Mouse (Mus musculus) liver, embryonic 16.5 days (tissue): ENCODE results near the gene Rnf26. TPM values are rescaled to one million over a fixed set of nuclear protein-coding genes. Genes with fewer than 3 reads are reported as not detected.

Source experiments
- ATAC-seq: fragments of 200-750 bp; cut with Nextera tagmentation; 2 replicates; pipeline ENCODE4 v1.8.0; 2017; ENCODE audit warnings: low read depth, mild to moderate bottlenecking, moderate number of reproducible peaks, moderate library complexity
- H3K27ac ChIP-seq: fragments of 300-500 bp; sonication (generic); 2 replicates; pipeline ENCODE4 v1.5.1; 2014; ENCODE audit warnings: mild to moderate bottlenecking, low read length
- H3K27me3 ChIP-seq: fragments of 300-500 bp; sonication (generic); 2 replicates; pipeline ENCODE4 v1.6.1; 2014; ENCODE audit warnings: low read depth, low read length, mixed read lengths; ENCODE audit not compliant: control insufficient read depth, insufficient read depth
- H3K36me3 ChIP-seq: fragments of 300-500 bp; sonication (generic); 2 replicates; pipeline ENCODE4 v1.6.1; 2014; ENCODE audit warnings: mild to moderate bottlenecking; ENCODE audit not compliant: control insufficient read depth, insufficient read depth
- H3K4me1 ChIP-seq: fragments of 300-500 bp; sonication (generic); 2 replicates; pipeline ENCODE4 v1.6.1; 2014; ENCODE audit warnings: low read depth, low read length, mixed read lengths; ENCODE audit not compliant: control insufficient read depth
- H3K4me2 ChIP-seq: fragments of 300-500 bp; sonication (generic); 2 replicates; pipeline ENCODE4 v1.6.1; 2014; ENCODE audit warnings: low read depth, low read length, mixed read lengths
- H3K4me3 ChIP-seq: fragments of 300-500 bp; sonication (generic); 2 replicates; pipeline ENCODE4 v1.5.1; 2014; ENCODE audit warnings: low read depth, mild to moderate bottlenecking, low read length
- H3K9ac ChIP-seq: fragments of 300-500 bp; sonication (generic); 2 replicates; pipeline ENCODE4 v1.6.1; 2014; ENCODE audit warnings: low read depth, low read length
- H3K9me3 ChIP-seq: fragments of 300-500 bp; sonication (generic); replicated peaks from 2 replicates; pipeline ENCODE4 v1.6.1; 2016; ENCODE audit warnings: low read length; ENCODE audit not compliant: control insufficient read depth
- WGBS: fragments of 180-500 bp; shearing (Covaris S2); extraction: QIAGEN DNeasy Blood & Tissue Kit; methylation state at CpG from one replicate; pipeline ENCODE4 v1.1.7; 2014; ENCODE audit not compliant: insufficient replicate concordance; 5-methylcytosine and 5-hydroxymethylcytosine counted together
- polyA plus RNA-seq: library from polyadenylated mRNA; unstranded; fragments of >200 nt; fragmentation: Nextera tagmentation; extraction: Ambion mirVana; gene quantifications from 2 replicates; pipeline ENCODE4 v1.2.1, GENCODE M21; 2015

Gene Rnf26
- polyA plus RNA-seq, 1 experiment from 2014 or later = 32.3 TPM

GRCm38 (mm10) chr9:44067960-44068330, 45.4 kb downstream of the Rnf26 start:
- H3K27ac ChIP-seq = no peak overlapping the region
- no peak overlapping the region for H3K4me2 ChIP-seq
- H3K9me3 ChIP-seq = no peaks in the 10 kb centered on the region
- no peaks in the 10 kb centered on the region for H3K36me3 ChIP-seq
- ATAC-seq = no peak
- 61% methylated on average over 6 of the region's 6 CpGs for WGBS
- no peak overlapping the region for H3K4me3 ChIP-seq
- no peaks in the 10 kb centered on the region; the same call in 1 of the 2 replicates for H3K27me3 ChIP-seq
- peaks cover 8% of the 10 kb centered on the region for H3K4me1 ChIP-seq
- no peak overlapping the region for H3K9ac ChIP-seq

DNA sequence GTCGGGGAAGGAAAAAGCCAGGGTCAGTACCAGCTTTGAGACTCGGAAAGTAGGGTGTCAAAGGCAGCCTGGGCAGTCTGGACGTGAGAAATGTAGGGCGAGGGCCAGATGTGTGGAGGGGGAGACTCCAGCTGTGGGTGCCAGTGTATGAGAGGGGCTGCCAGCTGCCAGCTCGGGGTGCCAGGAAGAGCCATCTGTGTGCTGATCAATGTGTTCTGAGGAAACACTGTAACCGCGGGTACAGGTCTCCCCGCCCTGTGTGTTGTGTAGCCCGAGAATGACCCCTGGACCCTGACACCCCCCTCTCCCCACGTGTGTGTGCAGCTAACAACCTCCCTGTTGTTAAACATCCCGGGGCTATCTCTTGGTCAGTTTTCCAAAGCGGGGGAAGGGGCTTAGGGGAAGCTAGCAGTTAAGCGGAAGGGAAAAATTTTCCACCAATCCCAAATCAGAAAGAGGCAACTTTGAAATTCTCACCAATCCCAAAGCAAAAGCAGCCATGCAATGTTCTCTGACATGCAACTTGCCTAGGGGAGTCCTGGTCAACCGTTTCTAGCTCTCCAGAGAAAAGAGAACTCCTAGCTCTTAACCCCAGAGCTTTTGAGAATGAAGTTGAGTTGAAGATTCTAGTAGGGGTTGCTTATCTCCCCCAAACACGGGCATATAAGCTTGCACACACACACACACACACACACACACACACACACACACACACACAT, 45.9 kb downstream of the Rnf26 start:
- WGBS = 4% methylated on average over 15 of the region's 15 CpGs
- peaks cover 8% of the 10 kb centered on the region for H3K4me1 ChIP-seq
- H3K4me3 ChIP-seq = peak overlapping the region; percentile 61
- no peaks in the 10 kb centered on the region for H3K36me3 ChIP-seq
- peak overlapping the region; percentile 55 for H3K9ac ChIP-seq
- H3K27me3 ChIP-seq = no peaks in the 10 kb centered on the region; the same call in 1 of the 2 replicates
- no peak overlapping the region for H3K27ac ChIP-seq
- peak; percentile 15 for ATAC-seq
- no peaks in the 10 kb centered on the region for H3K9me3 ChIP-seq
- peak overlapping the region; percentile 88 for H3K4me2 ChIP-seq

DNA sequence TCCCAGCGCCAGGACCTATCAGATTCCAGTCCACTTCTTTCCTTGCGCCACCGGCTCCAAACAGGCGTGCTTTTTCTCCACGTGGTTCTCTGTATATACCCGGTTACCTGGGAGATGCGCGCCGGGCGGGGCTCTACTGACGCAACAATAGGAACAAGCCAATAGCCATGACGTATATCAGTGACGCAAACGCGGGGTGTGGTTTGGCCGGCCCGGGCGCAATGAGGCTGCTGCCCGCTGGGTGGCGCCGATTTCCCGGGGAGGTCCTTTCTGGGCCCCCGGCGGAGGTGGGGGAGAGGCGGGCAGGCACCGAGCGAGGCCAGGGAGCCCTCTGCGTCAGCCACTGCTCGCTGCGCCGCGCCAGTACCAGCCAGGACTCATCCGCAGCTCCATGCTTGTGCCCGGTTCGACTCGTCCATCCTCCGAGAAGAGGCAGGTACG, 46.5 kb downstream of the Rnf26 start, which contains the start of gene Usp2:
Gene Usp2, plus strand, starts transcription at position 237 of the 441 bp plus-strand sequence.
- Histone ChIP-seq H3K27ac (no peak within 1 kb of the TSS), H3K9me3 (no peaks in the 10 kb centered on the region), H3K9ac (peak within 1 kb of the TSS; percentile 55), H3K36me3 (no peaks in the 10 kb centered on the region), H3K4me2 (peak within 1 kb of the TSS; percentile 88), H3K4me1 (peaks cover 8% of the 10 kb centered on the region), H3K4me3 (peak within 1 kb of the TSS; percentile 61), H3K27me3 (no peaks in the 10 kb centered on the region; the same call in 1 of the 2 replicates)
- WGBS = under 1% methylated on average over 36 of the region's 38 CpGs
- peak; percentile 97 for ATAC-seq

- Histone ChIP-seq H3K27ac (no peak overlapping the region), H3K4me3 (no peak overlapping the region), H3K4me2 (no peak overlapping the region), H3K4me1 (peaks cover 8% of the 10 kb centered on the region), H3K9ac (no peak overlapping the region), H3K36me3 (no peaks in the 10 kb centered on the region), H3K27me3 (no peaks in the 10 kb centered on the region), H3K9me3 (no peaks in the 10 kb centered on the region)
- WGBS = 17% methylated on average over 1 of the region's 1 CpGs
- ATAC-seq = no peak
These were observed 48.1 kb downstream of the Rnf26 start for GRCm38 (mm10) chr9:44065177-44065576.

DNA sequence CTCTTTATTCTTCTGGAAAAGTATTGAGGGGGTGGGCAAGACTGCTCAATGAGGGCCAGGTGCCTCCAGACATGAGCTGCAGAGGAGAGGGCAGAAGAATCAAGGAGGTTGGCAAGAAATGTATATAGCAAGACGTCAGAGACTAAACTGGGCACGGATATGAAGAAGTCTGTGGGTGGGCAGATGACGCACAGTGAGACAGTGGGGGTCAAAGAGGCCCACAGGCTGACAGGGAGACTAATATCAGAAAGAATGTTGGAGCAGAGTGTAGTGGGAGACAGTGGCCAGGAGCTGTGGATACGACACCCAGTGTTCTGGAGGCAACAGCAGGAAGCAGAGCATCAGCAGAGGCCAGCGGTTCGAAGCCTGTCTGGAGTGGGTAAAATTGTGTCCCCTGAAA, 54.7 kb downstream of the Rnf26 start:
- Histone ChIP-seq H3K36me3 (no peaks in the 10 kb centered on the region), H3K27me3 (no peaks in the 10 kb centered on the region; the same call in 1 of the 2 replicates), H3K9ac (no peak overlapping the region), H3K4me1 (no peaks in the 10 kb centered on the region), H3K9me3 (no peaks in the 10 kb centered on the region), H3K4me3 (no peak overlapping the region), H3K27ac (no peak overlapping the region), H3K4me2 (no peak overlapping the region)
- no peak for ATAC-seq
- 59% methylated on average over 6 of the region's 6 CpGs for WGBS

- Histone ChIP-seq H3K27me3 (no peaks in the 10 kb centered on the region; the same call in 1 of the 2 replicates), H3K27ac (no peak overlapping the region), H3K9ac (no peak overlapping the region), H3K36me3 (no peaks in the 10 kb centered on the region), H3K4me3 (no peak overlapping the region), H3K4me2 (no peak overlapping the region), H3K9me3 (no peaks in the 10 kb centered on the region), H3K4me1 (no peaks in the 10 kb centered on the region)
- ATAC-seq = no peak
- WGBS = 17% methylated on average over 1 of the region's 1 CpGs
These were observed 59.4 kb downstream of the Rnf26 start for GRCm38 (mm10) chr9:44053936-44054335.

GRCm38 (mm10) chr9:44052855-44053254, 60.5 kb downstream of the Rnf26 start:
- Histone ChIP-seq H3K27me3 (peaks cover 3% of the 10 kb centered on the region; the same call in 1 of the 2 replicates), H3K9ac (no peak overlapping the region), H3K4me2 (no peak overlapping the region), H3K4me1 (no peaks in the 10 kb centered on the region), H3K27ac (no peak overlapping the region), H3K36me3 (no peaks in the 10 kb centered on the region), H3K9me3 (no peaks in the 10 kb centered on the region), H3K4me3 (no peak overlapping the region)
- ATAC-seq = no peak
- 40% methylated on average over 3 of the region's 3 CpGs for WGBS

GRCm38 (mm10) chr9:44049381-44050165, 63.7 kb downstream of the Rnf26 start:
- no peaks in the 10 kb centered on the region for H3K36me3 ChIP-seq
- H3K4me3 ChIP-seq = no peak overlapping the region
- no peak overlapping the region for H3K4me2 ChIP-seq
- no peak for ATAC-seq
- WGBS = 45% methylated on average over 8 of the region's 8 CpGs
- H3K9ac ChIP-seq = no peak overlapping the region
- H3K4me1 ChIP-seq = no peaks in the 10 kb centered on the region
- no peak overlapping the region for H3K27ac ChIP-seq
- no peaks in the 10 kb centered on the region for H3K9me3 ChIP-seq
- peaks cover 8% of the 10 kb centered on the region for H3K27me3 ChIP-seq
